Mouse (Mus musculus): ENCODE measurements around the gene Ranbp9.

DNA sequence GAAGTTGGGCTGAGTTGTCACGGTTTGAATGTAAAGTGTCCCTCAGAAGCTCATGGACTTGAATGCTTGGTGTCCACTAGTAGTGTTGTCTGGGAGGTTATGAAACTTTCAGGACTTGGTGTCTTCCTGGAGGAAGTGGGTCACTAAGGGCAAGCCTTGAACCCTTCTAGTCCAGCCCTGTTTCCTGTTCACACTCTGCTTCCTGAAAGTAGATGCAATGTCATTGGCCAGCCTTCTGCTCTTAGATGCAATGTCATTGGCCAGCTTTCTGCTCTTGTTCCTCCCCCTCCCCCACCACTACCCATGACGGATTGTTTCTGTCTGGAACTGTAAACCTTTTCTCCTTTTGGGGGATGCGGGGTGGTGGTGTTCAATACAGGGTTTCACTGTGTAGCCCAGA is 31.7 kb upstream of the Ranbp9 start:
- TF ChIP-seq EP300 (IDR thresholded peaks at IDR 0.05; ENCODE audit: low read depth) (no peak), CTCF (IDR thresholded peaks at IDR 0.05; ENCODE audit: low read depth) (no peak)
